Mouse (Mus musculus): Measurements from ENCODE around the gene Tmx2.

Gene Tmx2

GRCm38 (mm10) chr2:84638428-84639220 lies 40.3 kb downstream of the Tmx2 start:
- peak in 1 of 2 experiments; percentile 47 for DNase-seq (ENCODE audit: inconsistent age in 2 of 2, low spot score in 1 of 2)

- DNase-seq (ENCODE audit: inconsistent age in 2 of 2, low spot score in 1 of 2): peak in 1 of 2 experiments; percentile 57
Measured at GRCm38 (mm10) chr2:84637452-84638165, 41.3 kb downstream of the Tmx2 start.

- peak in 1 of 2 experiments; percentile 82 for DNase-seq (ENCODE audit: inconsistent age in 2 of 2, low spot score in 1 of 2)
Measured at GRCm38 (mm10) chr2:84636231-84636741, 42.7 kb downstream of the Tmx2 start.

- DNase-seq (ENCODE audit: inconsistent age in 2 of 2, low spot score in 1 of 2): peak; percentile 90 to 95
Measured at GRCm38 (mm10) chr2:84635611-84636010, 43.3 kb downstream of the Tmx2 start.

- DNase-seq (ENCODE audit: inconsistent age in 2 of 2, low spot score in 1 of 2): peak in 1 of 2 experiments; percentile 75
Measured at GRCm38 (mm10) chr2:84634934-84635482, 43.9 kb downstream of the Tmx2 start.

GRCm38 (mm10) chr2:84634006-84634405 lies 44.9 kb downstream of the Tmx2 start:
- peak; percentile 54 to 85 for DNase-seq (ENCODE audit: inconsistent age in 2 of 2, low spot score in 1 of 2)

GRCm38 (mm10) chr2:84632999-84633398 lies 45.9 kb downstream of the Tmx2 start:
- peak; percentile 63 to 88 for DNase-seq (ENCODE audit: inconsistent age in 2 of 2, low spot score in 1 of 2)

GRCm38 (mm10) chr2:84632001-84632400 lies 46.9 kb downstream of the Tmx2 start:
- peak in 1 of 2 experiments; percentile 32 for DNase-seq (ENCODE audit: inconsistent age in 2 of 2, low spot score in 1 of 2)

- no peak for DNase-seq (ENCODE audit: inconsistent age in 2 of 2, low spot score in 1 of 2)
Measured at GRCm38 (mm10) chr2:84627036-84627435, 51.9 kb downstream of the Tmx2 start.

GRCm38 (mm10) chr2:84626366-84626975 lies 52.5 kb downstream of the Tmx2 start:
- no peak for DNase-seq (ENCODE audit: inconsistent age in 2 of 2, low spot score in 1 of 2)

- no peak for DNase-seq (ENCODE audit: inconsistent age in 2 of 2, low spot score in 1 of 2)
Measured at GRCm38 (mm10) chr2:84624201-84624600, 54.7 kb downstream of the Tmx2 start.

GRCm38 (mm10) chr2:84623428-84624119 lies 55.4 kb downstream of the Tmx2 start:
- no peak for DNase-seq (ENCODE audit: inconsistent age in 2 of 2, low spot score in 1 of 2)

GRCm38 (mm10) chr2:84622668-84623067 lies 56.3 kb downstream of the Tmx2 start:
- no peak for DNase-seq (ENCODE audit: inconsistent age in 2 of 2, low spot score in 1 of 2)

Measured in adrenal gland, adult (tissue).